Comparison of ENCODE assay signal across 26 mouse cellular contexts in the genomic region with DNA sequence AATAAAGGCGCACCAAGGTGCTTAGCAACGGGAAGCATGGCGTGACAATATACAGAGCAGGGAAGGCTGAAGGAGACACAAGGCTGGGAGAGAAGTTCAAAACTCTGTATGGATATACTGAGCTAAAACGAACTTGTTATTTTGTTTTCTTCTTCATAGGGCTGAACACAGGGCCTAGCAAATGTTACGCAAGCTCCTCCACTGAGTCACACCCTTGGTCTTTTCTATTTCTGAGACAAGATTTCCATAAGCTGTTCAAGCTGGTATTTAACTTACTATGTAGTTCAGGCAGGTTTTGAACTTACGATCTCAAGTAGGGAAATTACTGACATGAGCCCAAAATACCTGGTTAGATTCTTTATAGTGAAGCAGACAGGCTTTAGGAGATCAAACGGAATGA.
"Had no signal": no experiment of that assay in that cellular context is flagged by ENCODE, and none has a peak within 500 bp of the region (broad histone marks: within the 10 kb centered on the region; RNA-seq: fewer than 3 reads in every experiment).

No protein-coding gene starts in this region.

- H3K27ac ChIP-seq: heart, adult 2 months; hindbrain, embryonic 10.5 days; hindbrain, embryonic 12.5 days; hindbrain, embryonic 14.5 days; intestine, embryonic 15.5 days; layer of hippocampus, adult 2 months; left cerebral cortex, adult 2 months; limb, embryonic 13.5 days; limb, embryonic 15.5 days; liver, embryonic 12.5 days; liver, embryonic 14.5 days had no signal

- H3K27me3 ChIP-seq: heart, embryonic 12.5 days; hindbrain, embryonic 12.5 days; intestine, embryonic 15.5 days; limb, embryonic 13.5 days; limb, embryonic 15.5 days; liver, embryonic 12.5 days had no signal

- H3K36me3 ChIP-seq: hindbrain, embryonic 12.5 days; intestine, embryonic 15.5 days had no signal

- ATAC-seq: hindbrain, embryonic 16.5 days; inflammation-experienced regulatory T-cells, adult 6 months; intestine, embryonic 15.5 days; intestine, postnatal 0 days had no signal

- H3K9ac ChIP-seq: heart, embryonic 12.5 days; hindbrain, embryonic 12.5 days; hindbrain, embryonic 14.5 days; intestine, embryonic 15.5 days; limb, embryonic 13.5 days; limb, embryonic 15.5 days; liver, embryonic 12.5 days; liver, embryonic 14.5 days had no signal

- H3K4me1 ChIP-seq: heart, embryonic 12.5 days; hindbrain, embryonic 10.5 days; hindbrain, embryonic 12.5 days; intestine, embryonic 15.5 days; limb, embryonic 13.5 days; limb, embryonic 15.5 days had no signal

- H3K4me2 ChIP-seq: heart, embryonic 12.5 days; hindbrain, embryonic 12.5 days; hindbrain, embryonic 14.5 days; intestine, embryonic 15.5 days; limb, embryonic 13.5 days; limb, embryonic 15.5 days; liver, embryonic 12.5 days had no signal

- H3K4me3 ChIP-seq: heart, adult 2 months; heart, embryonic 12.5 days; hindbrain, embryonic 10.5 days; hindbrain, embryonic 12.5 days; intestine, embryonic 15.5 days; layer of hippocampus, adult 2 months; left cerebral cortex, adult 2 months; limb, embryonic 13.5 days; limb, embryonic 15.5 days; liver, embryonic 12.5 days had no signal

- H3K9me3 ChIP-seq: heart, embryonic 12.5 days; hindbrain, embryonic 10.5 days; hindbrain, embryonic 12.5 days; intestine, embryonic 15.5 days; limb, embryonic 13.5 days; limb, embryonic 15.5 days; liver, embryonic 12.5 days had no signal

- DNase-seq: gastrocnemius, postnatal 14 days; gastrocnemius, postnatal 36 days; heart, adult 11 months; heart, adult 2 months; heart, postnatal 10 days; heart, postnatal 4 days; kidney, adult 18-20 months; kidney, adult 8-10 months; kidney, postnatal 10 days; kidney, postnatal 25 days; kidney, postnatal 4 days; left cerebral cortex, postnatal 4 days had no signal
